Mouse (Mus musculus) heart, embryonic 12.5 days (tissue): ENCODE measurements around the gene Gys1. TPM values are rescaled to one million over a fixed set of nuclear protein-coding genes. Genes with fewer than 3 reads are reported as not detected.

Experiments used
- ATAC-seq: fragments of 200-750 bp; cut with Nextera tagmentation; 2 replicates; pipeline ENCODE4 v1.8.0; 2017; ENCODE audit warnings: moderate TSS enrichment, moderate library complexity; ENCODE audit not compliant: insufficient number of reproducible peaks, low FRiP score
- H3K27ac ChIP-seq: fragments of 300-500 bp; sonication (generic); 2 replicates; pipeline ENCODE4 v1.5.1; 2016; ENCODE audit warnings: mild to moderate bottlenecking, moderate library complexity; ENCODE audit not compliant: poor library complexity, severe bottlenecking
- H3K27me3 ChIP-seq: fragments of 300-500 bp; sonication (generic); replicated peaks from 2 replicates; pipeline ENCODE4 v1.6.1; 2016; ENCODE audit warnings: mild to moderate bottlenecking, moderate library complexity
- H3K36me3 ChIP-seq: fragments of 300-500 bp; sonication (generic); 2 replicates; pipeline ENCODE4 v1.6.1; 2016; ENCODE audit warnings: mild to moderate bottlenecking, moderate library complexity
- H3K4me1 ChIP-seq: fragments of 300-500 bp; sonication (generic); replicated peaks from 2 replicates; pipeline ENCODE4 v1.6.1; 2016; ENCODE audit warnings: mild to moderate bottlenecking
- H3K4me2 ChIP-seq: fragments of 300-500 bp; sonication (generic); 2 replicates; pipeline ENCODE4 v1.6.1; 2016; ENCODE audit warnings: mild to moderate bottlenecking, moderate library complexity
- H3K4me3 ChIP-seq: fragments of 300-500 bp; sonication (generic); 2 replicates; pipeline ENCODE4 v1.5.1; 2016; ENCODE audit warnings: mild to moderate bottlenecking
- H3K9ac ChIP-seq: fragments of 300-500 bp; sonication (generic); 2 replicates; pipeline ENCODE4 v1.6.1; 2016; ENCODE audit warnings: mild to moderate bottlenecking, moderate library complexity
- H3K9me3 ChIP-seq: fragments of 300-500 bp; sonication (generic); replicated peaks from 2 replicates; pipeline ENCODE4 v1.6.1; 2016; ENCODE audit warnings: mild to moderate bottlenecking, moderate library complexity
- WGBS: fragments of 180-500 bp; shearing (Covaris S2); methylation state at CpG from one replicate; pipeline ENCODE4 v1.1.7; 2016; 5-methylcytosine and 5-hydroxymethylcytosine counted together
- polyA plus RNA-seq: library from polyadenylated mRNA; unstranded; fragments of >200 nt; fragmentation: Nextera tagmentation; extraction: Ambion mirVana; gene quantifications from 2 replicates; pipeline ENCODE4 v1.2.1, GENCODE M21; 2016

Gene Gys1
- polyA plus RNA-seq, 1 experiment from 2014 or later: 115 TPM

DNA sequence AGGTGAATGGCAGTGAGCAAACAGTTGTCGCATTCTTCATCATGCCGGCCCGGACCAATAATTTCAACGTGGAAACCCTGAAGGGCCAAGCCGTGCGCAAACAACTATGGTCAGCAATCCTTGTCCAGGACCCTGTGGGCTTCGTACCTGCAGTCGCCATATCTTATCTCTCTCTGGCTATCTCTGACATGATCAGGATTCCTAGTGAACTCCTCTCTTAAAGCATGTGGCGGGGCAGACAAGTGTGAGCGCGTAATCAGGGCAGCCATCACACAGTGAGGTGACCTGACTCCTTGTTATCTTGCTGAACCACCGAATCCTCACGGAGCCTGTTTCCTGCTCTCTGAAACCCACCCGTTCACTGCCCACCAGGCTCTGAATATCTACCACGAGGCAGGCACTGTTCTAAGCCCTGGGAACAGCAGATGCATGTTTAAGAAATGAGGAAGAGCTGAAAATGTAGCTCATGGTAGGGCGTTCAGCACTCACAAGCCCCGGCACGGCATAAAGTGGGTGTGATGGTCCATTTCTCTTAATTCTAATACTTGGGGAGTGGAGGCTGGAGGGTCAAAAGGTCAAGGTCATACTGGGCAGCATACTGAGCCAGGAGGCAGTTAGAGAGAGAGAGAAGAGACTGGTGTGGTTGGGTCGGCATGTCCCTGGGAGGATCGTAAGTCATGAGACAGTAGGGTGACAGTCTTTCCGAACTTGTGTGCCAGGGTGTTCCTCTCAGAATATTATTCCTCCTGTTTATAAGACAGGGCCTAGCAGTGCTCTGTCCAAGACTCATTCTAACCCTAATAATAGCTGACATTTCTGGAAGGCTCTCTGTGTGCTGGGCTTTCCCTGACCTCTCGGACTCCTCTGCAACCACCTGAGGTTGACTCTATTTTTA is 9.1 kb downstream of the Gys1 start:
- Histone ChIP-seq H3K4me2 (no peak overlapping the region), H3K9ac (no peak overlapping the region), H3K36me3 (peaks cover 82% of the 10 kb centered on the region)

DNA sequence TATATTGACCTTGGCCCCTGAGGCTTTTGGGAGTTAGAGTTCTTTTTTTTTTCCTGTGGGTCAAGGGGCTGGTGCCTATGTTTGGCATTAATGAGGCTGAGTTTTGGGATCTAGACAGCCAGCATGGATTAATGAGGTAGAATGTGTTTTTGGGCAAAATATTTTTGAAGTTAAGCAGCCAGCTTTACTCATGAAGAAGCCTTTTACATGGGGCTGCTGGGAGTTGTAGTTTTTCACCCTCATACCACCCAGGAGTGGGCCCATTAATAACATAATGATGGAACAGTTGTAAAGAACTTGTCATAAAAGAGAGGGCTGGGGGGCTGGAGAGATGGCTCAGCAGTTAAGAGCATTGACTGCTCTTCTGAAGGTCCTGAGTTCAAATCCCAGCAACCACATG is 11.9 kb downstream of the Gys1 start:
- Histone ChIP-seq H3K4me3 (no peak overlapping the region), H3K9me3 (no peaks in the 10 kb centered on the region), H3K36me3 (peaks cover 74% of the 10 kb centered on the region), H3K4me1 (peaks cover 15% of the 10 kb centered on the region), H3K27ac (no peak overlapping the region), H3K9ac (no peak overlapping the region), H3K27me3 (no peaks in the 10 kb centered on the region), H3K4me2 (no peak overlapping the region)
- no peak for ATAC-seq

More for the DNA sequence above, 9.1 kb downstream of the Gys1 start:
- Histone ChIP-seq H3K4me1 (peaks cover 15% of the 10 kb centered on the region), H3K9me3 (no peaks in the 10 kb centered on the region), H3K27ac (no peak overlapping the region), H3K27me3 (no peaks in the 10 kb centered on the region), H3K4me3 (no peak overlapping the region)
- no peak for ATAC-seq
- WGBS: 68% methylated on average over 22 of the region's 22 CpGs

DNA sequence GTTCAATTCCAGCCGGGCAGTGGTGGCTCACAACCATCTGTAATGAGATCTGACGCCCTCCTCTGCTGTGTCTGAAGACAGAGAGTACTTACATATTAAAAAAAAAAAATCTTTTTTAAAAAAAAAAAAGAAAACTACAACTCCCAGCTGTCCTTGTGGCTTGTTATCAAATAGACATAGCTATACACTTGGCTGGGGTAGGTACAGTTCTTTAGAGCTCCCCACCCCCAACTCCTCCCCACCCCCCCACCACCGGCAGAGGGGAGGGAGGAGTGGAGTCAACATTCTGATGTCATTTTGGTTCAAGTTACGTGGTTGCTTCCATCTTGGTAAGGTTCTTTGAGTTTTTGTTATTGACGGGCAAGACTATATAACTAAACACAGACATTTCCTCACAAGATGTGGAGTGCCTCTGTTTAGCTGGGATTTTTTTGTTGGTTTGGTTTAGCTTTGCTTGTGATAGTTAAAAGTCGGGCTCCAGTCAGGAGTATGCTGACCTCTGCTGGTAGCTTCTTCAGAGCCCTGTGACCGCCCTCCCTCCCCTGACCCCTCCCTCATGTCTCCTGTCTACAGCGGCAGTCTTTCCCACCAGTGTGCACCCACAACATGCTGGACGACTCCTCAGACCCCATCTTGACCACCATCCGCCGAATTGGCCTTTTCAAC is 12.8 kb downstream of the Gys1 start:
- H3K4me3 ChIP-seq: 0 out of 2 replicates have a peak overlapping the region, but pooled peaks have one; percentile 9
- peak; percentile 63; the same call in 1 of the 2 replicates for ATAC-seq
- peaks cover 78% of the 10 kb centered on the region for H3K36me3 ChIP-seq
- peaks cover 15% of the 10 kb centered on the region for H3K4me1 ChIP-seq
- 31% methylated on average over 11 of the region's 11 CpGs for WGBS
- H3K27me3 ChIP-seq: no peaks in the 10 kb centered on the region
- H3K4me2 ChIP-seq: peak overlapping the region; percentile 45
- peak overlapping the region; percentile 39; the same call in 1 of the 2 replicates for H3K9ac ChIP-seq
- peak overlapping the region; percentile 30; the same call in 1 of the 2 replicates for H3K27ac ChIP-seq
- no peaks in the 10 kb centered on the region for H3K9me3 ChIP-seq

DNA sequence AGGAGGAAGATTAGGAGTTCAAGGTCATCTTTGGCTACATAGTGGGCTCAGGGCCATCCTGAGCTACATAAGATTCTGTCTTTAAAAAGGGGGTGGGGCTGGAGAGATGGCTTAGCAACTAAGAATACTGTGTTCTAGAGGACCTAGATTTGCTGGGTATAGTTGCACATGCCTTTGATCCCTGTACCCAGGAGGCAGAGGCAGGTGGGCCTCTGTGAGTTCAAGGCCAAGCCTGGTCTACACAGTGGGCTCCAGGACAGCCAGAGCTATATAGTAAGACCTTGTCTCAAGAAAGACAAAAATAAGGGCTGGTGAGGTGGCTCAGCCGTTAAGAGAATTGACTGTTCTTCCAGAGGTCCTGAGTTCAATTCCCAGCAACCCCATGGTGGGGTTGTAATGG is 15.3 kb downstream of the Gys1 start:
- ATAC-seq: no peak
- no peak overlapping the region for H3K4me2 ChIP-seq
- H3K27me3 ChIP-seq: no peaks in the 10 kb centered on the region
- peaks cover 12% of the 10 kb centered on the region for H3K4me1 ChIP-seq
- H3K9me3 ChIP-seq: no peaks in the 10 kb centered on the region
- WGBS: 96% methylated on average over 1 of the region's 1 CpGs
- no peak overlapping the region for H3K27ac ChIP-seq
- H3K4me3 ChIP-seq: no peak overlapping the region
- H3K36me3 ChIP-seq: peaks cover 77% of the 10 kb centered on the region
- no peak overlapping the region for H3K9ac ChIP-seq

DNA sequence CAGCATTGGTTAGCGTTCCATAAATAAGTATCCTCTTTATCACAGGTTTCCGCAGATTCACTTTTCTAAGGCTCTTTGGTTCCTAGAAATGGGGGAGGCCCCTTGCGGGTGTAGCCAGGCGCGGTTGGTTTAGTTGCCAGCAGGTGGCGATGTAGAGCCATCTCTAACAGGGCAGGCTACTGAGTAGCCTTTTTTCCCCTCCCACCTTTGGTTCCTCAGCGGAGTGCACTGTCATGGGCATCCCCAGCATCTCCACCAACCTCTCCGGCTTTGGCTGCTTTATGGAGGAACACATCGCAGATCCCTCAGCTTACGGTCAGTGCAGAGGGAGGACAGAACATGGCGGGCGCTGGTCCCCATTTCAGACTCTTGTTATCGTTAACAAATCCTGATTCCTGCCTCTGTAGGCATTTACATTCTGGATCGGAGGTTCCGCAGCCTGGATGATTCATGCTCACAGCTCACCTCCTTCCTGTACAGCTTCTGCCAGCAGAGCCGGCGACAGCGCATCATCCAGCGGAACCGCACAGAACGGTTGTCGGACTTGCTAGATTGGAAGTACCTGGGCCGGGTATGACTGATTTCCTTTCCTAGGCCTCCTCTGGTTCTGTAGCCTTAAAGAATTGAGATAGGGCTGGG is 16.8 kb downstream of the Gys1 start:
- H3K27me3 ChIP-seq: no peaks in the 10 kb centered on the region
- no peak overlapping the region for H3K27ac ChIP-seq
- H3K4me1 ChIP-seq: peaks cover 18% of the 10 kb centered on the region
- H3K4me3 ChIP-seq: no peak overlapping the region
- WGBS: 50% methylated on average over 23 of the region's 23 CpGs
- H3K9ac ChIP-seq: no peak overlapping the region
- H3K36me3 ChIP-seq: peaks cover 76% of the 10 kb centered on the region
- ATAC-seq: peak; percentile 77
- H3K9me3 ChIP-seq: no peaks in the 10 kb centered on the region
- no peak overlapping the region for H3K4me2 ChIP-seq

DNA sequence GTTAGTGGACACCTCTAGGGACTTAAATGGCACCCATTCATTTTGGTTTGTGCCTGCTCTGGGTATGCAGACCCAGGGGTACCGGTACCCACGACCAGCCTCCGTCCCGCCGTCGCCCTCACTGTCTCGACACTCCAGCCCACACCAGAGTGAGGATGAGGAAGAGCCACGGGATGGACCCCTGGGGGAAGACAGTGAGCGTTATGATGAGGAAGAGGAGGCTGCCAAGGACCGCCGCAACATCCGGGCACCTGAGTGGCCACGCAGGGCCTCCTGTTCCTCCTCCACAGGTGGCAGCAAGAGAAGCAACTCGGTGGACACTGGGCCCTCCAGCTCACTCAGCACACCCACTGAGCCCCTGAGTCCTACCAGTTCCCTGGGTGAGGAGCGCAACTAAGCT is 20.3 kb downstream of the Gys1 start:
- Histone ChIP-seq H3K9ac (no peak overlapping the region), H3K27ac (no peak overlapping the region), H3K36me3 (peaks cover 73% of the 10 kb centered on the region), H3K9me3 (no peaks in the 10 kb centered on the region), H3K4me2 (no peak overlapping the region), H3K4me1 (peaks cover 27% of the 10 kb centered on the region), H3K4me3 (no peak overlapping the region), H3K27me3 (no peaks in the 10 kb centered on the region)
- no peak for ATAC-seq
- WGBS: 84% methylated on average over 15 of the region's 15 CpGs

DNA sequence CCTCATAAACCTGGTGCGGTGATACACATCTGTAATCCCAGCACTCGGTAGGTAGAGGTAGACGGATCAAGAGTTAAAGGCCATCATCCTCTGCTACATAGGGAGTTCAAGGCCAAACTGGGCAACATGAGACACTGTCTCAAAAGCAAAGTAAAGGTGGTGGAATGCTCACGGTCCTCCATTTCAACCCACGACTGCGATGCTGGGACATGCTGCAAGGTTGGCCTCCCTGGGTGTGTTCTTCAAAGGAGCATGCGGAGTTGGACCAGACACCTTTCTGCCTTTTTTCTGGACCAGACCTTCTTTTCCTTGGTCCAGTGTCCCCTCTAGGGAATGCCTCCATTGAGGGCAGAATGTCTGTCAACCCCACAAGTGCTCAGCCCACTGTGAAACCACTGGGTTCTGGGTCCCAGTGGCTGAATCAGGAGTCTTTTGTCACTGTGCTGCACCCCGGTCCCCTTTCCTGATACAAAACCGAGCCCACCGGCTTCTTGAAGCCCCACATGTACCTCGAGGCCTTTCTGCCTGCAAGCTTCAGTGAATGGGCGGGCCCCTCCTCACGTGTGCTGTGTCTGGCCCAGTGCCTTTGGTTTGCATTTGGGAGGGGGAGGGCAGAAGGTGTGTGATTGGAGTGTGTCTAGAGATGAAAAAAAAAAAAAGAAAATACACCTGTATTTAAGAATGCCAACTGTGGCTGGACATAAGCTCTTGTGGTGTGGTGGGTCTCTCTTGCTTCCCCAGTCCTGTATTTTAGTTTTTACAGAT is 21.5 kb downstream of the Gys1 start:
- no peak for ATAC-seq
- Histone ChIP-seq H3K4me3 (no peak overlapping the region), H3K27ac (peak overlapping the region; percentile 67; the same call in 1 of the 2 replicates), H3K4me1 (peaks cover 38% of the 10 kb centered on the region), H3K36me3 (peaks cover 71% of the 10 kb centered on the region), H3K4me2 (no peak overlapping the region), H3K9me3 (no peaks in the 10 kb centered on the region), H3K9ac (0 out of 2 replicates have a peak overlapping the region, but pooled peaks have one; percentile 25), H3K27me3 (no peaks in the 10 kb centered on the region)
- 73% methylated on average over 13 of the region's 13 CpGs for WGBS

DNA sequence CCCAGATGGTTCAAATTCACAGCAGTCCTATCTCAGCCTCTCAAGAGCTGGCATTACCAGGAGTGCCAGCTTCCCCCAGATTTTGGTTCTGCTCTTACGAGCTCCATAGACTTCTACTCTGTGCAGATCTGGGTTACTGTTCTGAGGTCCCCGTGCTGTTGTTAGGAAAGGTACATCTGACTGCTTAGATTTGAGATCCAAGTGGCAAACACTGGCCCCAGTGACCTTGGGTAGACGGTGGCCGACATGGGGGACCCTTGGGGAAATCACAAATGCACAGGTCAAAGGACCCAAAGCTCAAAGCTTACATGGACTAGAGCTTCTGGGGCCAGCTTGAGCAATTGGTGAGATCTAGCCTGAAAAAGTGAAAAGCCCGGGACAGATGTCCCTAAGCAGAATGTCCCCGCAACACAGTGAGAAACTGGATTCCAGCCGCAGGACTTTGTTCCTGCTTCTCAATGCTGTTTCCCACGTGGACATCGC is 22.1 kb downstream of the Gys1 start:
- 45% methylated on average over 9 of the region's 9 CpGs for WGBS
- ATAC-seq: no peak
- peaks cover 44% of the 10 kb centered on the region for H3K4me1 ChIP-seq
- peak overlapping the region; percentile 75; the same call in 1 of the 2 replicates for H3K4me3 ChIP-seq
- peak overlapping the region; percentile 93 for H3K4me2 ChIP-seq
- H3K9me3 ChIP-seq: no peaks in the 10 kb centered on the region
- H3K27me3 ChIP-seq: no peaks in the 10 kb centered on the region
- peak overlapping the region; percentile 67 for H3K27ac ChIP-seq
- peaks cover 72% of the 10 kb centered on the region for H3K36me3 ChIP-seq
- peak overlapping the region; percentile 89; the same call in 1 of the 2 replicates for H3K9ac ChIP-seq

DNA sequence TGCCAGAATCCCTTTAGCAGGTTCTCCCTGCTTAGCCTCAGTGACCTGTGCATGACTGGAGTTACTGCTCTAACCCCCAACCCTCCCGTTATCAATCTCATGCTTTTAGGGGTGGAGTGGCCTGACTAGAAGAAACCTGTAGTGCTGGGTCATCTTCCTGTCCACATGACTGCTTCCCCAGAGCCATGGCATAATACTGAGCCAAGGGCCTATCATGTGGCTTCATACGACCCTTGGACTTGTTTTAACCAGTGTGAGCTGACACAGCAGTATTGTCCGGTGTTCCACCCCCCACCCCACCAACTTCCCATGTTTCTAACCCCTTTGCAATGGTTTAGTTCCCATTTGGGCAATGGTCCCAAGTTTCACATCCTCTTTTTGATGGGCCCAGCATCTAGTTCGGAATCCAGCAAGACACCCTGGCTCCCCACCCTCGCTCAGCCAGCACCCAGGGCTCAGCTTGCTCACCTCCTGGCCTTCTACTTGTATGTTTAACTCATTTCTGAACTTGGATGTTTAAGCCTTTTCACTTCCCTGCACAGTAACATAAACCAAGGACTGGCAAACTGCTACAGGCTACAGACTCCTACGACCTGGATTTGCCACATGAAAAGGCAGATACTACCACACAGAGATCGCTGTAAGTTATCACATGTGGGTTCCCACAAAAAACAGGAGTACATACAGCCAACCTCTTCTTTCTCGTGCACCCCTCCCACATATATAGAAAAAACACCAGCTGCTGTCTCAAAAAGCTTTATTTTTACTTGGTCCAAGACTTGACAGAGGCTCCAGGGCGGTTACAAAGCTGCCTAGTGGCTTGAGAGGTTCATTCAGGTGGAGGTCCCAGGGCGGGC is 22.8 kb downstream of the Gys1 start:
- Histone ChIP-seq H3K9ac (peak overlapping the region; percentile 89), H3K27me3 (no peaks in the 10 kb centered on the region), H3K27ac (peak overlapping the region; percentile 67), H3K4me1 (peaks cover 47% of the 10 kb centered on the region), H3K4me2 (peak overlapping the region; percentile 93), H3K36me3 (peaks cover 72% of the 10 kb centered on the region), H3K9me3 (no peaks in the 10 kb centered on the region), H3K4me3 (peak overlapping the region; percentile 75)
- peak; percentile 14; the same call in 1 of the 2 replicates for ATAC-seq
- 55% methylated on average over 10 of the region's 10 CpGs for WGBS
